Mouse (Mus musculus): ENCODE results near the gene Crabp2.

DNA sequence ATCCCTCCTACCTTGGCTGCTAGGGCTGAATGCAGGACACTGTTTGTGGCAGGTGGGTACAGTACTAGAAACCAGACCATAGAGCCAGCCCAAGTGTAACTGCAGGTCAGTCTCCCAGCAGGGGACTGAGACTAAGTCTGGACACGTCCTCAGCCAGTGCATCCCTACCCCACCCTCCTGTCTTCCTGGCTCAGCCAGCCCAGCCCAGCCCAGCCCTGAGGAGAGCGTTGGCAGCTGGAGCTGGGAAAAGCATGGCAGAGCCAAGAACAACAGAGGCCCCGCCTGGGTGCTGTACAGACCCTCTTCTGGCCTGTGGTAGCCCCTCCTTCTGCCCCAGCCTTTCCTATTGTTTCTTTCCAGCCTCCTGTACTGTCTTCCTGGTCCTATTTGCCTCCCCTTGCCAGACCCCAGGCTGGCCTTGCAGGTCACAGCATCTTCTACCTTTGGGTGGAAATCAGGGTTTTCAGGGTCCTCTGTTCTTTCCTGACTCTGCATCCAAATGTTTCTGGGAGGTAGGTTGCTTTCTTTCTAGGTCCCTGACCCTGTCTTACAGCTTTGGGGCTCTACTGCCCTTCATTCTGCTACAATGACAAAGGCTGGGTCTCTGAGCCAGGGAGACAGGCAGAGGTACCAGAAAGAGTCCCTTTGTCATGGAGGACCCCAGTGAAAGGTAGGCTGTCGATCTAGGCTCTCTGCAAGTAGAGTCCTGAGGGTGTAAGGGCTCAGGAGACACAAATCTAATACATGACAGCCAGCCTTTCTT lies 3.4 kb upstream of the Crabp2 start:
- TF ChIP-seq CTCF (IDR thresholded peaks at IDR 0.05; ENCODE audit: extremely low read depth, insufficient read depth, insufficient read length, insufficient replicate concordance) (no peak), POLR2A (IDR thresholded peaks at IDR 0.05; ENCODE audit: low read depth, low read length) (no peak)

Measured in spleen, adult 2 months (tissue).